Mouse (Mus musculus): ENCODE measurements at regions not wholly inside any gene's neighbourhood (a gene's known extent, or its start where the extent isn't known, plus 50 kb on each side); places are given as distances from the start of the nearest gene placed in this dataset.

DNA sequence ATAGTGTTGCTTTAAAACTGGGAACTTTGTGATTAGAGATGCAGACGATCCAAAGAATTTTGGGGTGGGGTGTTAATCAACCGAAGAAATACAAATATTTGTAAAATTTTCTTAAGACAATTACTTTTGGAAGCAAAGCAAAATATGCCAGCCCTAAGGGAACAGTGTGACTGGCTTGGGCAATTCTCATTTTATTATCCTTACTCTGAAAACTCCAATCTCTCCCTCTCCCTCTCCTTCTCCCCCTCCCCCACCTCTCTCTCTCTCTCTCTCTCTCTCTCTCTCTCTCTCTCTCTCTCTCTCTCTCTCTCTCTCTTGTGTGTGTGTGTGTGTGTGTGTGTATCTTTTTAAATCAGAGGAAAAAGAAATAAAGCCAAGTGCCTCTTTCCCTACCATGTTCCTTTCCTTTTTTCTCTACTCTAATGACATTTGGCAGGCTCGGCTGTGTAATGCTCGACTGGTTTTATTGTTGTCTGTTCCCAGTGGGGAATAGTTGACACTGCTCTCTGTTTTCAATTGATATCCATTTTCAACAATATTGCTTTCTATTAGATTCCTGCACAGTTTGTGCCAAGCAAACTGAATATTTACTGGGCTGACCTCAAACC, 367.5 kb upstream of the Fam92a start:
- in situ Hi-C loops (cut with MseI, MboI): loop anchor here in 1 of 2 experiments (25.0 kb wide), 1 partner anchor 302 kb away; no protein-coding TSS in a partner anchor

DNA sequence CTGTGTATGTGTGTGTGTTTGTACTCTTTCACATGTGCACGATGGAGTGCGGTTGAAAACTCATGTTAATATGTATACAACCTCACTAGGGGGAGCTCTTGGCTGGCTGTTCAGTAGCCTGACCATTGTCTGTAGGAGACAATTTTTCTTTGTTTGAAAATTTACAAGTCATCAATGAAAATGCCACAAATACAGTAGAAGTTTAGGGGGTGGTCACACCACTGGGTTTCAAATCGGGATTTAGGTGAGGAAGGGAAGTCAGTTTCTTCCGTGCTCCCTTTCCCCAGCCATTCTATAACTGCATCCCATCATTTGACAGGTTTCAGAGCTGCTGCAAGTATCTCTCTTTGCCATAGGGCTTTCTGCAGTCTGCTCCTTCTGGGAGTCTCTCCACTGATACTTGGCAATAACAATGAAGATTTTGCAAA, 366.9 kb upstream of the Fam92a start:
- in situ Hi-C loops (cut with MseI, MboI): loop anchor here in 1 of 2 experiments (25.0 kb wide), 1 partner anchor 301 kb away; no protein-coding TSS in a partner anchor

DNA sequence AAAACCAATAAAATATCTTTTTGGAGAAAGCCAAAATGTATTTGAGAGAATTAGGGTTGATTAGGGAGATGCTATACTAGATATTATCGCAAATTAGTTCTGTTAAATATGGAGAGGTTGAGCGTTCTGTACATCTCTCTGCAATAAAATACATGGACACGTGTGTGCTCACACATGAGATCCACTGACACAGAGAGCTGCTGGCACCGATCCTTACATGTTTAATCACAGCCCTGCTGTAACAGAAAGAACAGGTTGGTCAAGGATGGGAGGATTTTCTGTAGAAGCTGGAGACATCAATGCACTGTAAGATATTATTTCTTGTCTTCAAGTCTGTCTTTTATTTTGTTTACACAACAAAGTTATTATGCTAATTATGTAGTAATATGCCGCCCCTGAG, 366.2 kb upstream of the Fam92a start:
- in situ Hi-C loops (cut with MseI, MboI): loop anchor here in 1 of 2 experiments (25.0 kb wide), 1 partner anchor 301 kb away; no protein-coding TSS in a partner anchor

- in situ Hi-C loops (cut with MseI, MboI): loop anchor here in 1 of 2 experiments (25.0 kb wide), 1 partner anchor 297 kb away; no protein-coding TSS in a partner anchor
These were observed 362.3 kb upstream of the Fam92a start for GRCm38 (mm10) chr4:12534151-12534550.

DNA sequence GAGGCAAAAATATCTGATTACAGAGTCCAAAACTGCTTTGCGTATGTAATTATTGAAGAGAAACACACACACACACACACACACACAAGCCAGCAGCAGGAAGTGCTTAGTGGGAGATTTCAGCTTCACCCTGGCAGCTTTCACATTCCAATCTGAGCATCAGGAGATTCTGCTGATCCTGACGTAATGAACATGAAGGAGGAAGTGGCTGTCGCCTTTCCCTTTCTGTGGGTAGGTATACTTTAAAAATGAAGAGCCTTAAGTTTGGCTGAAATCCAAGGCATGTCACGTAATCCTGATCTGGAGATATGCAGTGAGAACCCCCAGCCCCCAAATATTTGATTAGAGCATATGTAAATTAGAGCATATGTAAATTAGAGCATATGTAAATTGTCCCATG, 361.1 kb upstream of the Fam92a start:
- in situ Hi-C loops (cut with MseI, MboI): loop anchor here in 1 of 2 experiments (25.0 kb wide), 1 partner anchor 296 kb away; no protein-coding TSS in a partner anchor

DNA sequence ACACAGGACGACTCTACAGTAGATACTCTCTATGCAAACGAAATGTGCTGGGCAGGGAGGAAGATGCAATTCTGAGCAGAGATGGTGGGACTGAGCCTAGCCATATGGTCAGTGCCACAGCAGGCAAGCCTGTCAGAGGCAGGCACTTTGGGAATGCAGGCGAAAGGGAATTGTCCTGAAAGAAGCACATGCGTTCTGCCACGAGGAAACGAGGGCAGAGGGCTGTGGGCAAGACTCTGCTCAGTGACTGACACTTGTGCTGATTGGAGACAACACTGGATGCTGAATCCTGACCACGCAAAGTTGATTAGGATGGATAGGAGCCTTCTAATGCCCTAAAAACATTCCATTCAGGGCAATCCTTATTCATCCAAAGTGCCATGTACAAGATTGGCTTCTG, 350.5 kb upstream of the Fam92a start:
- in situ Hi-C loops (cut with MseI, MboI): no loop called here

- in situ Hi-C loops (cut with MseI, MboI): no loop called here
These were observed 349.4 kb upstream of the Fam92a start for GRCm38 (mm10) chr4:12521246-12521645.

DNA sequence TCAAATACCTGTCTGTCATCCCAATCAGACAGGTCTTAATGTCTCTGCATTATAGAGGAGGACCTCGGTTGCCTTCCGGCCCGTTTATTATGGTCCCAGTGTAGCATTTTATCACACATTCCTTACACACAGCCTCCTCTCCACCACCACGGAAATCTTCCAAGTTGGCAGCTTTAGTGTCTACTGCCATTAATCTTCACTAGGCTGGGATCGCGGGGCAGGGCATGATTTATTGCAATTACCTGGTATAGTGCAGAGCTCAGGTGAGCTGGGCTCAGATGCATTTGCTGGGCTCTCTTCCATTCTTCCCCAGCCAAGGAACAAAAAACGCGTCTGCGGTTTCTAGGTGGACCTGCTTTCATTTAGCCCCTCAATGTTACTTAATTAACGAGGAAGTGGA, 344.7 kb upstream of the Fam92a start:
- in situ Hi-C loops (cut with MseI, MboI): no loop called here

DNA sequence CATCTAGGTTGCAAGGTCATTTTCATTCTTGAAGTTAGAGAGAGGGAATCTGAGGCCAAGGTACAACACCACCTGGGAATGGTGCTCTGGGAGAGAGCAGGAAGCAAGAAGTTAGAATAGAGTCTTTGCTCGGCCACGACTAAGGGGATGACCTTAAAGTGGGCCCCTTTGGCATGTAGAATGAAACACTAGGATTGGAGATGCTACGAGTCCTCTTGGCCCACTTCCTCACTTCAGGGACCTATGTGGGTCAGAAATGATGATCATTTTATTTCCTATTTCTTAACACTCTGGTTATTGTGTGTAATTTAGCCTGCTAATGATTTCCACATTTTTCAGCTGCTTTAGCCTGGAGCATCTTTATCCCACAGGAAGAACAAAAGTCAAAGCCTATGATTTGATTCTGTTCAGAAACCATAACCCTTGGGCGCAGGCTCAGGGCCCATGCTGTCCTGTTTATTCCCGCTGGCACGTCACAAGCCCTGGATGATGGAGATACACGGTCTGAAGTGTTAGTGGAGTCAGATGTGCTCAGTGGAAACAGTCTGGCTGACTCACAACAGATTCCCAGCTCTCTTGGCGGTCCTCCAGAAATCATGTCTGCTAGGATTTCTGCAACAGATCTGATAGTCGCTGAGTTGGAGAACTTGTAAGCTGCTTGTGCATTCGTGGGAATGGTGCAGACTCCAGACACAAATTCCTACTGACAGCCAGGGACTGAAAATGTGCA, 340.0 kb upstream of the Fam92a start:
- in situ Hi-C loops (cut with MseI, MboI): no loop called here

DNA sequence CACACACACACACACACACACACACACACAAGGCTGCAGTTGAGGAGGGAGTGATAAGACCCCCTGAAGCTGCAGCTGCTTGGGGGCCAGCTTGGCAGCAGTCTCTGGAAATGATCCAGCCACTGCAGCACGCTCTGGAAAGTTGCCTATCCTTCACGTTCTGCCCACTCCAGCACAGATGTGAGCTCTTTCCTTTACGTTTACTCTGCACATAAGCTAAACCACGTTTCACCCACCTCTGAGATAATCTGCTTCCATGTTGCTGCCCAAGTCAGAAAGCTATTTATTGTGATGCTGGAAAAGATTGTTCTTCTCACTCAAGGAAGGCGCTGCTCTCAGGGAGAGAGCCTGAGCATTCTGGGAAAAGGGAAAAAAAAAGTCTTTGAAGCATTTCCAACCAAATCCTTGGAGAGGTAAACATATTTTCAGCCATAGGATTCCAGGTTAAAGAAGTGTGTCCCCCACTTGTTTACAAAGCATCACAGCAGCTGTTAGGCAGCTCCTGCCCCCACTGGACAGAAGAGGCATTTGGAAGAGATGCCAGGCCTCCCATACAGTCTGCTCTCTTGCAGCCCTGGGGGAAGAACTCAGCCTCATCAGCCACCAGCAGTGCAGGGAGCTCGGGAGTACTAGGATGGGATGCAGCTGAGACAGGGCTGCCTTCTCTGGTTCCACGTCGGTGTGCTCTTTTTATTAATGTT, 335.2 kb upstream of the Fam92a start:
- in situ Hi-C loops (cut with MseI, MboI): no loop called here

- in situ Hi-C loops (cut with MseI, MboI): no loop called here
These were observed 329.3 kb upstream of the Fam92a start for GRCm38 (mm10) chr4:12501086-12501485.

- in situ Hi-C loops (cut with MseI, MboI): no loop called here
These were observed 326.6 kb upstream of the Fam92a start for GRCm38 (mm10) chr4:12498426-12498825.

GRCm38 (mm10) chr4:12492468-12492867, 320.7 kb upstream of the Fam92a start:
- in situ Hi-C loops (cut with MseI, MboI): no loop called here

- in situ Hi-C loops (cut with MseI, MboI): no loop called here
These were observed 319.5 kb upstream of the Fam92a start for GRCm38 (mm10) chr4:12491306-12491705.

- in situ Hi-C loops (cut with MseI, MboI): no loop called here
These were observed 318.3 kb upstream of the Fam92a start for GRCm38 (mm10) chr4:12490066-12490465.

- in situ Hi-C loops (cut with MseI, MboI): no loop called here
These were observed 317.5 kb upstream of the Fam92a start for GRCm38 (mm10) chr4:12489358-12489757.

GRCm38 (mm10) chr4:12481481-12481880, 309.7 kb upstream of the Fam92a start:
- in situ Hi-C loops (cut with MseI, MboI): no loop called here

- in situ Hi-C loops (cut with MseI, MboI): no loop called here
These were observed 304.9 kb upstream of the Fam92a start for GRCm38 (mm10) chr4:12476717-12477116.

DNA sequence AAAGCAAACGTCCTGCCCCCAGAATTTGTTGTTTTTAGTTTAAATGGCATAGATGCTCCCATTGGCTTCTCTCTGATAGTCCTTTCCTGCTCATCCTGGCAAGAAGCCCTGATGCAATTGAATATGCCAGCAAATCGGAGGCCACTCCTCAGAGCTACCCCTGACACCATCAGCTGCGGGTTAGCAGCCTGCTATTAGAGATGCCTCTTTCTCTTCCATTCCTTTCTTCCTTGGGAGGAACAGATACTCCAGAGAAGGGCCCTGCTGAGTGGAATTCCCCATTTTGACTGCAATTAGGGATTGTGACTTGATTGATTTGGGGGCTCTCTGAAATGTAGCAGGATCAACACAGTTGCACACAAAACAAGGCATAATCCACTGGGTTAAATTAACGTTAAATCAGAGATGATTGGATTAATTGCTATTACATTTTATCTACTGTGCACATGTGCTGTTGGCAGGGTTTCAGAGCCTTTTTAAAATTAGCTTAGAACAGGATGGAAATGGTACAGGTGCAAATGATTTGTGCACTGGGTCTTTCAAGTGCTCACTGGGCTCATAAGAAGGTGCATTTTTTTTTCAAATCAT, 303.3 kb upstream of the Fam92a start:
- in situ Hi-C loops (cut with MseI, MboI): no loop called here

DNA sequence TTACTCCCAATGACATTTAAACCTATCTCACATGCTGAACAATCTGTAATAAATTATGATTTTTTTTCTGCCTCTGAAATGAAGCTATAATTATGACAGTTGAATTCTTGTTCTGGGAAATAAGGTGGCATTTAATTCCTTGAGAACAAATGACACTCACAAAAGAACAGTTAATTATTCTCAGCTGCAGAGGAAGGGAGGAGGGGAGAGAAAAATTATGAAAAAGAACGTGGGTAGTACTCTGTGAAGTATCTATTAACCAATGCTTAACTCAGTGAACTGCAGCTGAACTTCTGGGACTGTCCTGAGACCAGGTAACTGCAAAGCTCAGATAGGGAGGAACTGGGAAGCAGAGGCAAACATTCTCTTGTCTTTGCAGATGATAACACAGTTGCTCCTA, 302.6 kb upstream of the Fam92a start:
- in situ Hi-C loops (cut with MseI, MboI): no loop called here

GRCm38 (mm10) chr4:12461701-12462100, 289.9 kb upstream of the Fam92a start:
- in situ Hi-C loops (cut with MseI, MboI): no loop called here

DNA sequence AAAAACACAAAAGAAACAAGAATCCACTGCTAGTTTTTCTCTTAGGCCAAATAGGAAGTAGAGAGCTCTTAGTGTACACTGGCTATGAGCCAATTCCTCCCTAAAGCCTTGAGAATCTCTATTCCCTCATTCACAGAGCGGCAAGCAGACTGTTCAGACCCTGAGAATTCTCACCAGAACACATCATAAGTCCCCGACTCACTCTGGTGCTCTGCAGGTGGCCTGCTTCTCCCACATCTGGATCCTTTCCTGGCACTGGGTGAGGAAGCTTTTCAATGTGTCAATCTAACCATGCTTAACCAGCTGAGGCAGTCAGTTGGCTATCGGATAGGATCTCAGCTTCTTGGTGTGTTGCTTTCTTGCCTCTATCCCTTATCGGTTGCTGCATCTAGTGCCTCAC, 289.4 kb upstream of the Fam92a start:
- in situ Hi-C loops (cut with MseI, MboI): no loop called here

All from mouse trophoblast stem cell (cell line).